Mouse (Mus musculus) small intestine, adult 2 months (tissue): ENCODE results near the gene Ptpn14.

Experiments used
- CTCF ChIP-seq: fragments of 200-500 bp; IDR thresholded peaks from 2 replicates; pipeline ENCODE4 v1.5.1; 2012; ENCODE audit warnings: low read depth, mild to moderate bottlenecking, control low read depth, inconsistent platforms, low read length, moderate library complexity, mixed read lengths; ENCODE audit not compliant: insufficient replicate concordance, insufficient read length; ENCODE audit errors: extremely low read depth
- POLR2A ChIP-seq: fragments of 200-500 bp; IDR thresholded peaks from 2 replicates; pipeline ENCODE4 v1.6.1; 2012; ENCODE audit warnings: low read depth, mild to moderate bottlenecking, control low read depth, inconsistent platforms, low read length, moderate library complexity

DNA sequence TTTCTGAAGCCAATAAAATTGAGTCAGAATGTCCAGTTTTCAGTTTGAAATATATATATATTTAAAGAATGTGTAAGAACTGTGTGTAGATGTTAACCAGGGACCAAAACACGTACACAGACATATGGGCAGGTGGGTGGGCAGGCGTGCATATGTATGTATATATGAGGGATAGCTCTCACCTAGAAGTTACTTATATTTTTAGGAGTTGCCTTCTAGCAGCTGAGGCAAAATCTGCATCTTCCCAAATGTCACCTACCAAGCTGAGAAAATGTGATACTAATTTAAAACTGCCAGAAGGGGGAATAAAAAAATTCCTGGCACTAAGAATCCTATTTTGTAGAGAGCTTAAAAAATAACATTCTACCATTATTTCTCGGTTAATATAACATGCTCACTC is 191.7 kb downstream of the Ptpn14 start:
- TF ChIP-seq POLR2A (no peak), CTCF (no peak)
